Mouse (Mus musculus) kidney, adult 2 months (tissue): ENCODE measurements around the gene Gm21188.
"Not testable (repeated sequence)": the region's sequence is repeated elsewhere in the genome, so short reads cannot be mapped to it uniquely, and the experiment has no call there.

Source experiments
- CTCF ChIP-seq: fragments of 200-500 bp; conservative IDR thresholded peaks from 2 replicates; pipeline ENCODE4 v1.5.1; 2011; ENCODE audit warnings: low read depth, mild to moderate bottlenecking, control low read depth, low read length, moderate library complexity, mixed read lengths; ENCODE audit not compliant: insufficient read depth, insufficient read length
- POLR2A ChIP-seq: fragments of 200-500 bp; IDR thresholded peaks from one replicate; pipeline ENCODE4 v1.6.1; 2011; ENCODE audit warnings: low read depth, low read length, control low read depth

DNA sequence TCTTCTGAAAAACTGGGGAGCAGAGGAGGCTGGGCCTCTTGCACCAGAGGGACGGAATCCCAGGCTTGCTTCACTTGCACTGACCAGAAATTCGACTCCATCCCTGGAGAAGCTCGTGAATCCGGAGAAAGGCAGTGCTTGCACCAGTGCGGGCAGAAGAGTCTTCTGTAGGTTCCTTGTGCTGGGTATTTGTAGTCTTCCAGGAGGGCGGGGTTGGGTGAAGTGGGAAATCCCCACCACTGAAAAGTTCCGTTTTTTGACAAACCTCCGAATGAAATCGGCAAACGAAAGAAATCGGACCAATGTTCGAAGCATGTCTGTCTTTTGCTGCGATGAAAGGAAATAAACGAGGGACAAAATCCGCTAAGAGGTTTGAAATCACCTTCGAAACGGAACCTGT is 25.1 kb downstream of the Gm21188 start, which contains the start of gene Gm36079:
- not testable (repeated sequence) for TF ChIP-seq POLR2A, CTCF
